Mouse (Mus musculus): ENCODE measurements around the gene Pigu.

GRCm38 (mm10) chr2:155385731-155386533, 28.7 kb upstream of the Pigu start:
- TF ChIP-seq CTCF (IDR thresholded peaks at IDR 0.05 in 2 of 3, conservative IDR thresholded peaks at IDR 0.05 in 1 of 3; ENCODE audit: control insufficient read depth in 1 of 3, insufficient read depth in 1 of 3, low read depth in 2 of 3, low read length in 3 of 3, poor library complexity in 1 of 3, severe bottlenecking in 1 of 3) (no peak), KAT2A (conservative IDR thresholded peaks at IDR 0.05; ENCODE audit: low read depth, low read length) (no peak), E2F4 (IDR thresholded peaks at IDR 0.05; ENCODE audit: borderline replicate concordance, low read depth, low read length) (no peak), NRF1 (IDR thresholded peaks at IDR 0.05; ENCODE audit: insufficient read depth, low read depth, low read length, poor library complexity, severe bottlenecking) (no peak), MAFK (IDR thresholded peaks at IDR 0.05; ENCODE audit: borderline replicate concordance, low read depth, low read length) (no peak), POLR2A (IDR thresholded peaks at IDR 0.05; ENCODE audit: control insufficient read depth in 1 of 2, insufficient read depth in 1 of 2, low read depth in 1 of 2, low read length in 2 of 2, poor library complexity in 1 of 2) (no peak), SIN3A (IDR thresholded peaks at IDR 0.05; ENCODE audit: low read length) (no peak), BHLHE40 (IDR thresholded peaks at IDR 0.05; ENCODE audit: borderline replicate concordance, low read depth, low read length) (no peak), MAX (IDR thresholded peaks at IDR 0.05; ENCODE audit: low read length) (no peak), NELFE (IDR thresholded peaks at IDR 0.05; ENCODE audit: low read depth, low read length) (no peak), HCFC1 (IDR thresholded peaks at IDR 0.05; ENCODE audit: low read depth, low read length) (no peak)

All from MEL (cell line).